Mouse (Mus musculus): Measurements from ENCODE around the gene Etfrf1. TPM values are rescaled to one million over a fixed set of nuclear protein-coding genes. Genes with fewer than 3 reads are reported as not detected.

Etfrf1 gene
- polyA plus RNA-seq, 1 experiment from 2014 or later, result 35.1 TPM

GRCm38 (mm10) chr6:145182044-145182443 is 28.9 kb upstream of the Etfrf1 start:
- no peak overlapping the region for H3K9ac ChIP-seq (ENCODE audit: low read length)
- no peak for DNase-seq (ENCODE audit: low spot score)
- H3K4me3 ChIP-seq (ENCODE audit: low read depth, low read length), result no peak overlapping the region
- no peaks in the 10 kb centered on the region for H3K4me1 ChIP-seq (replicated peaks; ENCODE audit: control insufficient read depth, insufficient read depth)
- ATAC-seq (ENCODE audit: low FRiP score, low TSS enrichment), result peak; percentile 33; the same call in 1 of the 2 replicates
- no peak overlapping the region for H3K4me2 ChIP-seq (replicated peaks; ENCODE audit: low read depth)
- H3K9me3 ChIP-seq (ENCODE audit: control insufficient read depth, low read length), result no peaks in the 10 kb centered on the region
- TF ChIP-seq EP300 (optimal IDR thresholded peaks at IDR 0.05) (no peak), CTCF (IDR thresholded peaks at IDR 0.05; ENCODE audit: low read depth) (no peak)
- no peaks in the 10 kb centered on the region for H3K36me3 ChIP-seq (ENCODE audit: control insufficient read depth, insufficient read depth, low read length)
- H3K27ac ChIP-seq (replicated peaks), result no peak overlapping the region
- 53% methylated on average over 8 of the region's 8 CpGs for WGBS
- no peaks in the 10 kb centered on the region for H3K27me3 ChIP-seq (ENCODE audit: control insufficient read depth, insufficient read depth, low read length)

GRCm38 (mm10) chr6:145186096-145186495 is 24.8 kb upstream of the Etfrf1 start:
- ATAC-seq (ENCODE audit: low FRiP score, low TSS enrichment) (no peak), DNase-seq (ENCODE audit: low spot score) (no peak)
- Histone ChIP-seq H3K4me2 (replicated peaks; ENCODE audit: low read depth) (no peak overlapping the region), H3K36me3 (ENCODE audit: control insufficient read depth, insufficient read depth, low read length) (no peaks in the 10 kb centered on the region), H3K27ac (replicated peaks) (no peak overlapping the region), H3K4me3 (ENCODE audit: low read depth, low read length) (no peak overlapping the region), H3K9ac (ENCODE audit: low read length) (no peak overlapping the region), H3K4me1 (replicated peaks; ENCODE audit: control insufficient read depth, insufficient read depth) (no peaks in the 10 kb centered on the region), H3K9me3 (ENCODE audit: control insufficient read depth, low read length) (no peaks in the 10 kb centered on the region), H3K27me3 (ENCODE audit: control insufficient read depth, insufficient read depth, low read length) (no peaks in the 10 kb centered on the region)
- 85% methylated on average over 1 of the region's 1 CpGs for WGBS
- TF ChIP-seq EP300 (optimal IDR thresholded peaks at IDR 0.05) (no peak), CTCF (IDR thresholded peaks at IDR 0.05; ENCODE audit: low read depth) (no peak)

GRCm38 (mm10) chr6:145187093-145188088 is 23.5 kb upstream of the Etfrf1 start:
- 55% methylated on average over 27 of the region's 27 CpGs for WGBS
- no peaks in the 10 kb centered on the region for H3K9me3 ChIP-seq (ENCODE audit: control insufficient read depth, low read length)
- no peaks in the 10 kb centered on the region for H3K27me3 ChIP-seq (ENCODE audit: control insufficient read depth, insufficient read depth, low read length)
- ATAC-seq (ENCODE audit: low FRiP score, low TSS enrichment) (0 out of 2 replicates have a peak, but pooled peaks have one; percentile 53), DNase-seq (ENCODE audit: low spot score) (no peak)
- no peak overlapping the region for H3K27ac ChIP-seq (replicated peaks)
- TF ChIP-seq EP300 (optimal IDR thresholded peaks at IDR 0.05) (no peak), CTCF (IDR thresholded peaks at IDR 0.05; ENCODE audit: low read depth) (peak; percentile 65)
- peak overlapping the region; percentile 27 for H3K4me3 ChIP-seq (ENCODE audit: low read depth, low read length)
- no peaks in the 10 kb centered on the region for H3K36me3 ChIP-seq (ENCODE audit: control insufficient read depth, insufficient read depth, low read length)
- H3K9ac ChIP-seq (ENCODE audit: low read length), result peak overlapping the region; percentile 35; the same call in 1 of the 2 replicates
- peak overlapping the region; percentile 46 for H3K4me2 ChIP-seq (replicated peaks; ENCODE audit: low read depth)
- H3K4me1 ChIP-seq (replicated peaks; ENCODE audit: control insufficient read depth, insufficient read depth), result no peaks in the 10 kb centered on the region

- no peaks in the 10 kb centered on the region for H3K4me1 ChIP-seq (replicated peaks; ENCODE audit: control insufficient read depth, insufficient read depth)
- DNase-seq (ENCODE audit: low spot score) (no peak), ATAC-seq (ENCODE audit: low FRiP score, low TSS enrichment) (no peak)
- H3K36me3 ChIP-seq (ENCODE audit: control insufficient read depth, insufficient read depth, low read length), result no peaks in the 10 kb centered on the region
- H3K9ac ChIP-seq (ENCODE audit: low read length), result no peak overlapping the region
- no peak for TF ChIP-seq CTCF (IDR thresholded peaks at IDR 0.05; ENCODE audit: low read depth)
- TF ChIP-seq EP300 (optimal IDR thresholded peaks at IDR 0.05), result no peak
- no peak overlapping the region for H3K27ac ChIP-seq (replicated peaks)
- no peak overlapping the region for H3K4me2 ChIP-seq (replicated peaks; ENCODE audit: low read depth)
- no peaks in the 10 kb centered on the region for H3K27me3 ChIP-seq (ENCODE audit: control insufficient read depth, insufficient read depth, low read length)
- no peaks in the 10 kb centered on the region for H3K9me3 ChIP-seq (ENCODE audit: control insufficient read depth, low read length)
- H3K4me3 ChIP-seq (ENCODE audit: low read depth, low read length), result no peak overlapping the region
- 90% methylated on average over 3 of the region's 3 CpGs for WGBS
These were observed 17.9 kb upstream of the Etfrf1 start for GRCm38 (mm10) chr6:145193038-145193437.

GRCm38 (mm10) chr6:145193446-145193845 is 17.5 kb upstream of the Etfrf1 start:
- Histone ChIP-seq H3K9ac (ENCODE audit: low read length) (no peak overlapping the region), H3K36me3 (ENCODE audit: control insufficient read depth, insufficient read depth, low read length) (no peaks in the 10 kb centered on the region), H3K9me3 (ENCODE audit: control insufficient read depth, low read length) (no peaks in the 10 kb centered on the region), H3K4me1 (replicated peaks; ENCODE audit: control insufficient read depth, insufficient read depth) (no peaks in the 10 kb centered on the region), H3K27ac (replicated peaks) (no peak overlapping the region), H3K4me3 (ENCODE audit: low read depth, low read length) (no peak overlapping the region), H3K27me3 (ENCODE audit: control insufficient read depth, insufficient read depth, low read length) (no peaks in the 10 kb centered on the region), H3K4me2 (replicated peaks; ENCODE audit: low read depth) (no peak overlapping the region)
- no peak for ATAC-seq (ENCODE audit: low FRiP score, low TSS enrichment)
- WGBS, result 69% methylated on average over 11 of the region's 11 CpGs
- DNase-seq (ENCODE audit: low spot score), result no peak
- TF ChIP-seq EP300 (optimal IDR thresholded peaks at IDR 0.05) (no peak), CTCF (IDR thresholded peaks at IDR 0.05; ENCODE audit: low read depth) (no peak)

Data from stomach, postnatal 0 days (tissue).